Mouse (Mus musculus): ENCODE measurements around the gene Sumf2. TPM values are rescaled to one million over a fixed set of nuclear protein-coding genes. Genes with fewer than 3 reads are reported as not detected.
"Not testable (repeated sequence)": the region's sequence is repeated elsewhere in the genome, so short reads cannot be mapped to it uniquely, and the experiment has no call there.

Gene Sumf2
- 10 to 100 TPM; 30.2 to 69.8 (median 54.5) TPM for total RNA-seq (2022)

GRCm38 (mm10) chr5:129846752-129847557, at the start of gene Sumf2:
Gene Sumf2 (plus strand): TSS chr5:129846986.
- DNase-seq: peak; percentile 94

GRCm38 (mm10) chr5:129844848-129845247, 1.9 kb upstream of the Sumf2 start:
- DNase-seq: no peak

GRCm38 (mm10) chr5:129847558-129847820, 703 bp downstream of the Sumf2 start:
- no peak for DNase-seq

- no peak for DNase-seq
Measured at GRCm38 (mm10) chr5:129855163-129855562, 8.4 kb downstream of the Sumf2 start.

- no peak for DNase-seq
Measured at GRCm38 (mm10) chr5:129856414-129856813, 9.6 kb downstream of the Sumf2 start.

- DNase-seq: no peak
Measured at GRCm38 (mm10) chr5:129862325-129862724, 15.5 kb downstream of the Sumf2 start.

GRCm38 (mm10) chr5:129864467-129864866, 17.7 kb downstream of the Sumf2 start:
- DNase-seq: no peak

GRCm38 (mm10) chr5:129865841-129866240, 19.1 kb downstream of the Sumf2 start:
- DNase-seq: no peak

- no peak for DNase-seq
Measured at GRCm38 (mm10) chr5:129869238-129869995, 22.6 kb downstream of the Sumf2 start.

- no peak for DNase-seq
Measured at GRCm38 (mm10) chr5:129871238-129871637, 24.5 kb downstream of the Sumf2 start.

GRCm38 (mm10) chr5:129873942-129874341, 27.2 kb downstream of the Sumf2 start:
- no peak for DNase-seq

GRCm38 (mm10) chr5:129875098-129875497, 28.3 kb downstream of the Sumf2 start:
- DNase-seq: no peak

- no peak for DNase-seq
Measured at GRCm38 (mm10) chr5:129877731-129878455, 31.1 kb downstream of the Sumf2 start.

- DNase-seq: peak; percentile 88
Measured at GRCm38 (mm10) chr5:129878946-129879345, 32.2 kb downstream of the Sumf2 start.

GRCm38 (mm10) chr5:129879888-129880287, 33.1 kb downstream of the Sumf2 start:
- no peak for DNase-seq

- peak; percentile 47 for DNase-seq
Measured at GRCm38 (mm10) chr5:129886271-129886670, 39.5 kb downstream of the Sumf2 start.

- DNase-seq: peak; percentile 95
Measured at GRCm38 (mm10) chr5:129886911-129887636, 40.3 kb downstream of the Sumf2 start, which contains the start of gene Chchd2. Gene Chchd2 (minus strand): TSS chr5:129887470.

- DNase-seq: not testable (repeated sequence)
Measured at GRCm38 (mm10) chr5:129890390-129890789, 43.6 kb downstream of the Sumf2 start.

GRCm38 (mm10) chr5:129895198-129896088, 48.7 kb downstream of the Sumf2 start, which contains the start of gene Zbed5:
Gene Zbed5 (plus strand): TSS chr5:129895723.
- DNase-seq: peak; percentile 86

GRCm38 (mm10) chr5:129898449-129898848, 51.7 kb downstream of the Sumf2 start, which contains the start of gene Phkg1:
Gene Phkg1 (minus strand): TSS chr5:129898549.
- DNase-seq: no peak

GRCm38 (mm10) chr5:129907775-129908174, 61.0 kb downstream of the Sumf2 start:
- no peak for DNase-seq

All from adrenal gland, adult 8-10 months (tissue).